Mouse (Mus musculus) inflammation-experienced regulatory T-cells, adult 6 months (primary cell): ENCODE data around the gene Car2. TPM values are rescaled to one million over a fixed set of nuclear protein-coding genes. Genes with fewer than 3 reads are reported as not detected.

ENCODE experiments used
- ATAC-seq: one replicate; pipeline ENCODE4 v1.8.0; 2017
- polyA plus RNA-seq, 3 experiments: library from polyadenylated mRNA; unstranded; fragments of 100-300 nt; shearing (Covaris generic); gene quantifications; one replicate each; pipeline ENCODE4 v1.2.1; 2017

The Car2 gene
- polyA plus RNA-seq, 3 experiments from 2014 or later: 2.7 to 48.9 (median 4.2) TPM

DNA sequence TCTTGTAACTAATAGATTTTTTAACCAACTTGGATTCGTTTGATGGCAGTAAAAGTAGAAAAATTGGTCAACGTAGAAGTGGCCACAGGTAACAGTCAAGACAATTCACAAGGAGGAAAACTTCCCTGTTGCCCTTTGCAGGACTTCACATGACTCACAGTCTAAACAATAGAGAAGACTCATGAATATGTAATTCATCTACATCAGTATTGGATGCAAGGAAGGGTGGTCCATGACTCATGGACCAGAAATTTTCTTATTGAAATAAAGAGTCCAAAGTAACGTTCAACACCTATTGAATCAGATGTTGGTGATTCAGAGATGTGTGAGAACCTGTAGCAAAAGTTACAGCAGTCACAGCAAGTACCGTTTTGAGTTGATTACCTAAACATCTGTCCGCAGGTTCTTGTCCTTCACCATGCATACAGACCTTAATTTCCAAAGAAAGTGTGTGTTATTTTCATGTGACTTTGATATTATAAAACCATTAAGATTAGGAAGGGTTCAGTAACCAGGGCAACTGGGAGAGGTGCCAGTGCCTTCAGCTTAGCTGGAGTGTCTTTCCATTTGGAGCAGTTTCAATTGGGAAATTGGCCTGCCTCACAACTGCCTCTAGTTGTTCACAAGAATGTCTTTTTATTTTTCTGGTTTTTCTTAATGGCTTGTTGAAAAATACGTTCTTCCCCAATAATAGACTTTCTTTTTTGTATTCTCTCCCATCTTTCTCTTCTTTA, 62.2 kb downstream of the Car2 start:
- ATAC-seq: no peak

DNA sequence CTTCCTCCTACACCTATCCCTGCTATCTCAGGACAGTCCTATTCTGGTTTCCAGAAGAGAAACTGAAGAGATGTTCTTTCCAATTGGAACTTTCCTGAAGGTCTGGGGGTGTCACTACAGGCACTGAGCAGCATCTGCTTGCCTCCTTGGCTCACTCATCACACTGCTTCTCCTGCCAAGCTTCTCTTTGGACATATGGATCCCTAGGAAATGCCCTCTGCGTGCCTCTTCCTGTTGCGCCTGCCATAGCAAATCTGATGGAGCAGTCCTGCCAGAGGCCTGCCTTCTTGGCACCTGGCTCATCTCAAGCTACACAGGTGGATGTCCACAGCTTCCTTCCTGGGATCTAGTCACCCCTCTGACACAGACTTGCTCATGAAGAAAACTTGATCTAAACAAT, 64.0 kb downstream of the Car2 start:
- no peak for ATAC-seq

Other genes with a start within 250 kb of the Car2 start
- gene Car13, start 244.5 kb upstream of the Car2 start, polyA plus RNA-seq: under 1 TPM in 2 of 3 experiments, not detected in 1; 0.34 to 0.72 TPM
- not detected for gene Car1, start 77.9 kb upstream of the Car2 start, polyA plus RNA-seq
- not detected for gene Car3, start 22.8 kb upstream of the Car2 start, polyA plus RNA-seq